Mouse (Mus musculus) kidney, postnatal 36 days (tissue): Measurements from ENCODE around the gene Zkscan3.
A peak's percentile ranks its signal among the peaks of the same experiment; 100 is the strongest.

ENCODE experiments used
- DNase-seq, 2 experiments: peaks; one replicate each; pipeline ENCODE4 v3.0.0; 2021 to 2022; ENCODE audit warnings: mixed read lengths in 2 of 2

Zkscan3 gene

DNA sequence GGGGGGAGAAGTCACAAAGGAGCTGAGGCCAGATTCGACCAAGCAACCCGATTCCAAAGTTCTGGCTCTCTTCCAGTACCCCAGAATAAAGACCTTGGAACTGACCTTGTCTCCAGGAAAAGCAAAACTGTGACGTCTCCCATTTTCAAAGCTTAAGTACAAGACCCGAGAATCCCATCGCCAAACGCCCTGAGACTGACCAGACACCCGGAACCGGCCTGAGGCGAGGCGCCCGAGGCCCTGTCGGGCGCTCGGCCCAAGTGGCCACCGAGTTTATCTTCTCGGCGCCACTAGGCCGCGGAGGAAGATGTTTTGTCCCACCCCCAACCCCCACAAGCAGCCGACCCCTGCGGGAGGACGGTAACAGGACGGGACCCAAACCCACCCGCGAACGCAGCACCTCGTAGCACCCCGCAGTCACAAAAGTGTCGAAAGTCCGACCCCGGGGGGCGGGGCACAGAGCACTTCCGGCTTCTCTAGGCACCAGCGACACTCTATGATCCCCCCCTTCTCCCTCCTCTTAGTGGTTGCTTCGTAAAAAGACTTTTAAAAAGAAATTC lies at the start of gene Zkscan3:
Gene Zkscan3, minus strand, starts transcription at position 469 of the 560 bp plus-strand sequence.
- peak; percentile 90 to 96 for DNase-seq

- DNase-seq = peak; percentile 10 to 30
Measured at GRCm38 (mm10) chr13:21447856-21448614, 45.5 kb upstream of the Zkscan3 start.

DNA sequence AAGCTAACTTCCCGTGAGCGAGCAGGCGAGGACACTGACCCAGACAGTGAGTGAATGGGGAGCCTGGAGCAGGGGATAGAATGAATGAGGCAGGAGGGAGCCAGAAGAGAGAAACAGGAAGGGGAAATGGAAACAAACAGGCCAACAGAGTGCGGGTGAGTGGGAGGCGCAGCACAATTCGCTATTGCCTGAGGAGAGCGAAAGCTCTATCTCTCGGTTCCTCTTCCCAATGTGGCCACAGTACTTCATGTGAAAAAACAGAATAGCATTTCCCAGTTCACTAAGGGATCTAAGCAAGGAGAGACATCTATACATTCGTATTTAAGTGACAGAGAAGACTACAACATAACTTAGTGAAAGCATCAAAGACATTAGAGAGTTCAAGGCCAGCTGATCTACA lies 44.2 kb upstream of the Zkscan3 start:
- DNase-seq = no peak

DNA sequence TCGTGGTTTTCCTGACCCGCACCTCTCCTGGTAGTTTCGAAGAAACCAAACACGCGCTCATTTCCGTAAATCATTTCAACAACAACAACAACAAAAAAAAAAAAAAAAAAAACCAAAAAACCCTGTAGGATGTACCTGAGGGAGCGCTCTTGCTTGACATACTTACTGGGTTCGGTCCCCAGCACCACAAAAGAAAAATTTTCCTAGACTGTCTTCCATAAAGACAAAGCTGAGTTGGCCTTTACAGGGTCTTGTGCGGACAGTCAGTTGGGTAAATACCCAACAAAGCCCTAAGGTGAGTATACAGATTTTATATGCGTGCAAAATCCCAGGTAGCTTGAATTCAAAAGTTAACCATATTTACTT lies 38.6 kb upstream of the Zkscan3 start:
- no peak for DNase-seq

DNA sequence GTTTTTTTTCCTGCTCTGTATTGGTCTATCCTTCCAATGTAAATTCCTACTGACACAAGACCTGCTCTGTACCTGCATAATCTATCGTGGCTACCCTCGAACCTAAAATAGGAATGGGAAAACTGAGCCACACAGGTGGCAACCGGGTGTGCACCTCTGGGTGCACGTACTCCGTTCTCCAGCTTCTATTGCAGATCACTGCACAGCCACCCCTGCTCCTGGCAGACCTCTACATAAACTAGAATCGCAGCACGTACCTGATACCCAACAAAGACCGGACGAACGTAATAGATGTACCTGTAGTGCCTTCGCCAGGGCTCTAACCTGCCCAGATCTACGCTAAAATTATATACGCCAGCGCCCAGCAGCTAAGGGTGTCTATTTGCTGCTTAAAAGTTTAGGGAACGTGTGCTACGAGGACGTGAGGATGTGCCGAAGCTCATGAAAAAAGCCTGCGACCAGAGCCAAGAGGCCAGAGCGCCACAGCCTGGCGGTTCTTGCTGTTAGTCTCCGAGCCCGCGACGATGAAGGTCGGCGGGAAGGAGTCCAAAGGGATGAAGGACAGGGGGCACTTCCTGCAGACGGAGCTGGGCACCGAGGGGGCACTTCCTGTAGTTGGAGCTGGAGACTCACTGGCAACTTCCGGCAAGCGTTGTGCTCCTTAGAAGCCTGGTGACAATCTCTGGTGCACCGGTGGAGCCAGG lies 38.1 kb upstream of the Zkscan3 start, which contains the start of gene Pgbd1:
Gene Pgbd1, minus strand, starts transcription at position 556 of the 704 bp plus-strand sequence.
- DNase-seq = peak; percentile 69 to 79

DNA sequence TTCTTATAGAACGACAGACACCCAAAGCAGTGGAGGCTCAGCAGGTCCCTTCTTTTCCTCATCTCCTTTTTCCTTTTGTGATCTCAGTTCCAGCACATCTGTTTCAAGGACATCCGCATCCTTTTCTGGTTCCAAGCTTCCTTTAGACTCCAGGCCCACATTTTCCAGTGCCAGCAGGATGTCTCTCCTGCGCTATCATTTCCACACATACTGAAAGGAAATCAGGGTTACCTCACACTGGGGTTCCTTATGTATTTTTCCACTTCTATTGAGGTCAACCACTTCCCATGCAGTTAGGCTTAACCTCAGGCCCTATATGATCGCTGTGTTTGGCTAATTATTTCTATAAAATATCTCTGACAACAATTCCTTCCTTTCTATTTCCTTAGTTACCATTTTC lies 32.9 kb upstream of the Zkscan3 start:
- DNase-seq = no peak

- no peak for DNase-seq
Measured at GRCm38 (mm10) chr13:21427631-21428030, 25.1 kb upstream of the Zkscan3 start.

GRCm38 (mm10) chr13:21423301-21423700 lies 20.7 kb upstream of the Zkscan3 start:
- DNase-seq = no peak

- no peak for DNase-seq
Measured at GRCm38 (mm10) chr13:21418865-21419264, 16.3 kb upstream of the Zkscan3 start.

DNA sequence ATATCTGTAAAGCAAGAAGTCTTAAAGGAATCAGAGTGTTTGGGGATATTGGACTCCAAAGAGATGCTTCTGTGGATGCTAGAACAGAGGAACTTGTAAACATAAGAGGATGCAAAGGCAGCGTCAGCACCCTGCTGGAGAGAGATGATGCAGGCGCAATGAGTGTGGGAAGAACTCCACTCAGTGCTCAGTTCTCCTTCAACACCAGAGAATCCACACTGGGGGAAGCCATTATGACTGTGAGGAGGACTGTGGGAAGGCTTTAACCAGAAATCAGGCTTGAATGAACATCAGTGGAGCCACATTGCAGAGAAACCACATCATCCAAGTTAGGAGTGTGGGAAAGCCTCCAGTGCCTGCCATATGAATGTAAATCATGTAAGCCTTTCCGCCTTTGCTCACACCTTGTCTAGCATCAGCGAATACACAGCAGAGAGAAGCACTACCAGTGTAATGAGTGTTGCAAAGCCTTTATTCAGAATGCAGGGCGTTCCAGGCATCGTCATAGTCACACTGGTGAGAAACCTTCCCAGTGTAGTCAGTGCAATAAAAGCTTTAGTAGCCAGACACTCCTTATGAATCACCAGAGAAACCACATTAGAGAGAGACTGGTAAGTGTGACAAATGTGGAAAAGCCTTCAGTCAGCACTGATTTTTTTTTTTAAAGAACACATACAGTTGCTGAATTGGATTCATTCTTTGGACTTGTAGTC lies 14.9 kb upstream of the Zkscan3 start:
- no peak for DNase-seq

- no peak for DNase-seq
Measured at GRCm38 (mm10) chr13:21415750-21416149, 13.2 kb upstream of the Zkscan3 start.

DNA sequence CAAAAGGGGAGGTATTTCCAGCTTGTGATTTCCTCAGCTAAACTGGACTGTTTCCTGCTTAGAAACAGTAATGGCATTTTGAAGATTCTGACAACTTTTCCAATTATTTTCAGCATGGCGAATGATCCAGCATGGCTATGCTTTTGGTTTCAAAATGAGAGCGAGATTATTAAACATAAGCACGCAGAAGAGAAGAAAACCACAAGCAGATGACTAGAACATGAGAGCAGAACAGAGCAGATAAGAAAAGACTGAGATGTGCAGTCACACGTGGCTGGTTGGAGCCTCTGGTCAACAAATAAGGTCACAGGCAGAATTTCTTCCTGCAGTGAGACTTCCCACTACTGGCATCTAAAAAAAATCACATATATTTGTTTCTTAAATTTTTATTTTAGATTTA lies 12.7 kb upstream of the Zkscan3 start:
- DNase-seq = no peak

DNA sequence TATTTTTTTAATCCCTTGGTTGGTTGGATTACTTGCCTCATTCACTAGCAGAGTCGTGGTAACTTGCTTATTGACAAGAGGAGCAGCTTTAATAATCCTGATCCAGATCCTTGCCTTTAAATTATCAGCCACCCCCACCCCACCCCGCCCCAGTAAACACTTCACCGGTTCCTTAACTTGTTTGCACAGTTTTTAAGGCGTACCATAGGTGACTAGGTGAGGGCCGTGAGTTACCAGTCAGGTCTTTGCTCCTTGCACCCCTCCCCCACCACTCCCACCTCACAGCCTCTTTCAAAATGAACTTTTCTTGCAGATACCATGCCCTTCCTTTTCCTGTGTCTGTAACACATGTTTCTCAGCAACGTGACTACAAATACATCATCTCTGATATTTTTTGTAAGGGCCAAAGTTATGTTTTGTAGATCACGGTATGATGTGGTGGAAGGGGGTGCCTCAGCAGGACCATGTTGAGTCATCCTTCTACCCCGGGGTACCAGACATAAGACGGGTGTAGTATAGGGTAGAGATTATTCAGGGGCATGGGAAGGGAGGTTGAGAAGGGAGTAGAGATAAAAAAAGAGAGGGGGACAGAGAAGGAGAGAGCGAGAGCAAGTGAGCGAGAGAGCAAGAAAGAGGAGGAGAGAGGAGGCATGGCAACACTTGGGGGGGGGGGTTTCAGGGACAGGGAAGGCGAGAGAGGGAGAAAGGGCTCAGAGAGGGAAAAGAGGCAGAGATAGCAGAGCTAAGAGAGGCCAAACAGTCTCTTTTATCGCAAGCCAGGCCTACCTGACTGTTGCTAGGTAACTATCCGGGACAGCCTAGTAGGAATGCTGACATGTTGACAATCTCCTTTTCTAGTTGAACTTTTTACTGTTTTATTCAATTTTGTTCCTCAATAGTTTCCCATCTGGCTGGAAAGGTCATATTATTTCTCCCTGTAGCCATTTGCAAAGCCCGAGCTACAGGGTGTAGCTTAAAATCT lies 12.0 kb upstream of the Zkscan3 start:
- no peak for DNase-seq

- no peak for DNase-seq
Measured at GRCm38 (mm10) chr13:21408805-21409459, 6.4 kb upstream of the Zkscan3 start.

DNA sequence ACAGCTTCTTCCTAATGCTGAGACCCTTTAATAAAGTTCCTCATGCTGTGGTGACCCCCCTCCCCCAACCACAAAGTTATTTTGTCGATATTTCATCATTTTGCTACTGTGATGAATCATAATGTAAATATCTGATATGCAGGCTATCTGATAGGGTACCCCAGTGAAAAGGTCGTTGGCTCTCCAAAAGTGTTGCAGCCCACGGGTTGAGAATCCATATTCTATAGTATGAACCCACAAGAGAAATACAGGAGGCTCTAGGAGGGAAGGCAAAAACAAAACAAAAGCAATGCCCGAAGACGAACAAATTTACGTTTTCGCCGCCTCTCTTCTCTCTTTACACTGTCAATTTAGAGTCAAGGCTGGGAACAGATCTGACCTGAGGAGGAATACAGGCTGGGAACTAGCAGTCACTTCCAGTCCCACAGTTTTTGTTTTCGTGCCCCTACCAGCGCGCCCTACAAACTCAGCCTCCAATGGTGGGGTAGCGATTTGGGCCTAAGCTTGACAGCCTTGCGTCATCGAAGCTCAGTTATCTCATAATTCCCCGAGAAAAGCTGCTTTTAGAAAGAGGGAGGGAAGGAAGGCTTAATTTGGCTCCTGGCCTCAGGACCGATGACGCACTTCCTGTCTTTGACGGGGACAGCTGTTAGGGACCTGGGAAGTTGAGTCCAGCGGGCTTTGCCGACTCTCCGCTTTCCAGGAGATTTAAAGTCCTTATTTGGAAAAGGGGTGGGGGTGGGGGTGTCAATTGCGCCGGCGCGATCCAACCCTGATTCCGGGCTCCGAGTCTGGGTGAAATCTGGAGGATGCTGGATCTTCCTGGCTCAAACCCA lies 5.6 kb upstream of the Zkscan3 start:
- peak; percentile 87 to 89 for DNase-seq

DNA sequence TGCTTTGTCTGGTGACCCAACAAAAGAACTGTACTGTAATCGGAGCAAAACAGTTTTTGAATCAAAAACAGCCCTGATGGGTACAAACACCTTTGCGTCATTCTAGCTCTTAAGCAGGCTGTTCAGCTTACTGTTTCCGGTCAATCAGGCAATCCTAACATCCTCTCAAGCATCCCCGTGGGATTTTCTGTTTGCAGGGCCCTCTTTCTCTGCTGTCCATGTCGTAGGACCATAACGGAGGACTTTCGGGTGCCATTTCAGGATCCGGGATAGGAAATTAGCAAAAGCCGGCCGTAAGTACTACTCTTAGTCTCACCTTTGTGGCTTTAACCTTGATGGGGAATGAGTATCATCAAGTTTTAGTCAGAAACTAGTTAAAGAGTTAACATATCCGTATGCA lies 4.8 kb upstream of the Zkscan3 start:
- no peak for DNase-seq

GRCm38 (mm10) chr13:21402848-21403247 lies 293 bp upstream of the Zkscan3 start:
- no peak for DNase-seq

GRCm38 (mm10) chr13:21401636-21402286 lies 794 bp downstream of the Zkscan3 start:
- DNase-seq = no peak

DNA sequence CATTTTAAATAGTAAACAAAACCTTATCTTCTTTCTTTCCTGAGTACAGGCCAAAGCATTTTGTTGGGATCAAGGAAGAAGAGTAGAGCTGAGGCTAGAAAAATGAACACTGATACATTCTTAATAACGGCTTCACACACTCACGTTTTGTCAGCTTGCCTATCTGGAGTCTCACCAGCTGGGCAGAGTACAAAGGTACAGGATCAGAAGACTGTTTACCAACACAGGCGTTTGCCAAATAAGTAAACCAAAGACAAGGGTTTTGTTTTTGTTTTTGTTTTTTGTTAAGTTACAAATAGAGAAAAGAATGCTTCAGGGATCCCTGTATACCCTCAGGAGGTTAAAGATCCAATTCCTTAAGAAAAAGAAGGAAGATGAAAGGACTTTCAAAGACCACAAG lies 1.4 kb downstream of the Zkscan3 start:
- peak in 1 of 2 experiments; percentile 22 for DNase-seq

DNA sequence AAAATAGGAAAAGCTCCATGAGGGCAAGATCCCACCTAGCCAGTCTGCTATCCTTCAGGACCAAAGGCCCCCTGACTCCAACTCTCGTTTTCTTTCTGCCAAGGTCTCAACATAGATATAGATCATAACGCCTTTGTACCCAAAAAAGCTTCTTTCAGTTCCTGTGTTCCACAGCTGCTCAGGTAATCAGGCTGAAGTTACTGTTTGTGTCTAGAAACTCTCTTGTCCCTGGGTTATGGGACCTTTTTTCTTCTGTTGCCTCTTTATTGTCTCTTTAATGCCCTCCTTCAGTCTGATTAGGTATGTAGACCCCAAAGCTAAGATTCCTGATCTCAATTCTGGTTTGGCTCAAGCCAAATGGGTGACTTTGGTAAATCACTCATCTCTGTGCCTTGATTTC lies 5.1 kb downstream of the Zkscan3 start:
- no peak for DNase-seq
